Mouse (Mus musculus) inflammation-experienced regulatory T-cells, adult 6 months (primary cell): Measurements from ENCODE around the gene Rab44. TPM values are rescaled to one million over a fixed set of nuclear protein-coding genes. Genes with fewer than 3 reads are reported as not detected.

Source experiments
- ATAC-seq: one replicate; pipeline ENCODE4 v1.8.0; 2017
- polyA plus RNA-seq, 3 experiments: library from polyadenylated mRNA; unstranded; fragments of 100-300 nt; shearing (Covaris generic); gene quantifications; one replicate each; pipeline ENCODE4 v1.2.1; 2017

Gene Rab44
- polyA plus RNA-seq, 3 experiments from 2014 or later, result not detected

DNA sequence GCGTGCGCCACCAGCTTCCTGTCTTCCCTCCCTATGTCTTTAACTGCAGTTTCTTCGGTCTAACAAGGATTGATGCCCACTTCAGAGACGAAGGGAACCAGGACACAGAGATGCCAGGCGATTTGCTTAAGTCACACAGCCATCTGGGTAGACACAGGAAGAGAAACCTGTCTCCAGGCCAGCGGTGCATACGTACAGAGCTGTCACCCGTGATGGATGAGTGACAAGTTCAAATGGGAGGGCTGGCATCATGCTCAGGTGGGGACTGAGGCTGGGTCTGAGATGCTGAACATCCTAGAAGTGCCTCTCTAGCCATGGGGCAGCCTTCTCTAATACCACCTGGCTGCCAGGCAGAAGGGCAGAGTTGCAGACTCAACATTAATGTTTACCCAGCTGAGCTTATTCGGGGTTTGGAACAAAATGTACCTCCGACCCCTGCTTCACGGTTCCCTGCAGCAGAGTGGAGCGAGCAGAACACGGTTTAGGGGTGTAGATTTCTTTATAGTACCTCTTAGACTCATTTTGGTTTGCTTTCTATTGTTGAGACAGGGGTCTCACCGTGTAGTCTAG lies 56.6 kb downstream of the Rab44 start:
- ATAC-seq, result no peak

DNA sequence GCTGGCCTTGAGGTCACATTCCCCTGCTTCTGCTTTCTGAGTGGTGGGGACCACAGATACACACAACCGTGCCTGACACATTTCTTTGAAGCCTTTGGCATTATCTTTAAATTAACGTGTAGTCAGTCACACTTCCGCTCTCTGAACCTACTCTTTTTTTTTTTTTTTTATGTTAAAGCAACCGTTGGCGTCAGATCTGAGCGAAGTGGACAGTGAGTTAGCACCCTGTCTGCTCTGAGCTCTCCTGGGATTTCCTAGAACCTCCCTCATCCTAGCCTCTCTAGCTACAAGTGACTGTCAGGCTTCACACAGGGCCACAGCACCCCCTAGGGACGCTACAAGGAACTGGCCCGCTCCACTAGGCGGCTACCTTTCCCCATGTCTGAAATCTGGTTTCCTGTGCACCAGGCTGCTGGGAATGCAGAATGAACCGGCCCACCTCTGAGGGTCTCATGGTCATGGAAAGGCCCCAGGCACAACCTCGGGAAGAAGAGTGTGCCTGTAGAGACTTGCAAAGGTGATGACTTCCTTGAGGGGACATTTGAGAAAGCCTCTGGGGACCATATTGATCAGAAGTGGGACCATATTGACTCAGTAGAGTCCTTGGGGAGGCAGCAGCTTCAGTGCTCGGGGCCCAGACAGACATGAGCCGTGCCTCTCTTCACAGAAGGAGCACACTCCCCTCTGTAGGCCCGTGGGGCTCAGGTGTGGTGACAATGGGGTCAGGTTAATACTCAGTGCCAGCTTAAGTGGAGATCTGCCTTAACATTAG lies 57.2 kb downstream of the Rab44 start:
- peak; percentile 71 for ATAC-seq

DNA sequence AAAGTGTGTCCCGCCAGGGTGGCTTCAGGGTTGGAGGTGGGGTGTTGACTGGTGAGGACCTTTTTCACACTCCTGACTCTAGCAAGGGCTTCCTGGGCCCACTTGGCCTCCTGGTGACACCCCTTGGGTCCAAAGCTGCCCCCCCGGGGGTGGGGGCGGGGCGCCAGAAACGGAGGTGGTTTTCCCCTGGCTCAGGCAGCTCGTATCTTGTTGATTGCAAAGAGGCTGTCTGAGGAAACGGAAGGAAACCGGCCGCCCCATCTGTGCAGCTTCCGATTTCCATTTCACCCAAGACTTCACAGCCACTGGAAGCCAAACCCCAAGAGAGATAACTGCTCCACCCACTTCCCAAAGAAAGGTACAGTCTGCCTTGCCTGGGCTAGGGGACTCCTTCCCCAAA lies 58.1 kb downstream of the Rab44 start:
- peak; percentile 84 for ATAC-seq

DNA sequence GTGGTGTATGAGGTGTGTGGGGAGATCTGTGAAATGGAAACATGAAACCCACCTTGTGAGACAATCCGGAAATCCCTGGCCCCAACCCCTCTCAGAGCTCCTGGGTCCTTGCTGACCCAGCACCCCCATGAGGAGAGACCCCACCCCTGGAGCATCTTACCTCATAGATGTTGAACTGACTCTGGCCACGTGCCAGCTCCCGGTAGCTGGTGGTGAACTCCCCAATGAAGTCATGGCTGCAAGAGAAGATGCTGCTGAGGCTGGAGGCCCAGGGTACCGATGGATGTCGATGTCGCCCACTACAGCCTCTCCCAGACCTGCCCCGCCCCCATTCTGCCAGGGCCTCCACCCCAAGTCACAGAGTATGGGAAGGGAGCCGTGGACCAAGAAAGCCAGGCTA lies 59.2 kb downstream of the Rab44 start:
- ATAC-seq, result no peak

DNA sequence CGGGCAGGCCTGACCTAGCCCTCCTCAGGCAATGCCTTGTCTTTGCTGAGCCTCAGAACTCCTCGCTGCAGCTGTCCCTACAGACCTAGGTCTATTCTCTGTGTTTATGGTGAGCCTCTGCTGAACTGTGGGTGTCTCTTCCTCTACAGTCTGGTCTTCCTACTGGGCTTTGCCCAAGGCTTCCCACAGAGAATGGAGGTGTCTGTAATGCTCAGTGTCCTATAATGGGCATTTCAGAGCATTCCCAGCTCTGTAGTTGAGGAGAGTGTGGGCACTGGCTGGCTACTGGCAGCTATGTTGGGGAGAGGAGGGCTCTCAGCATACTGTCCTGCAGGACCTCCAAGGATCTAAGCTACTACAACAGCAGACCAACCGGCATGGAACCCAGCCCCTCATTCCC lies 61.7 kb downstream of the Rab44 start:
- ATAC-seq, result no peak

DNA sequence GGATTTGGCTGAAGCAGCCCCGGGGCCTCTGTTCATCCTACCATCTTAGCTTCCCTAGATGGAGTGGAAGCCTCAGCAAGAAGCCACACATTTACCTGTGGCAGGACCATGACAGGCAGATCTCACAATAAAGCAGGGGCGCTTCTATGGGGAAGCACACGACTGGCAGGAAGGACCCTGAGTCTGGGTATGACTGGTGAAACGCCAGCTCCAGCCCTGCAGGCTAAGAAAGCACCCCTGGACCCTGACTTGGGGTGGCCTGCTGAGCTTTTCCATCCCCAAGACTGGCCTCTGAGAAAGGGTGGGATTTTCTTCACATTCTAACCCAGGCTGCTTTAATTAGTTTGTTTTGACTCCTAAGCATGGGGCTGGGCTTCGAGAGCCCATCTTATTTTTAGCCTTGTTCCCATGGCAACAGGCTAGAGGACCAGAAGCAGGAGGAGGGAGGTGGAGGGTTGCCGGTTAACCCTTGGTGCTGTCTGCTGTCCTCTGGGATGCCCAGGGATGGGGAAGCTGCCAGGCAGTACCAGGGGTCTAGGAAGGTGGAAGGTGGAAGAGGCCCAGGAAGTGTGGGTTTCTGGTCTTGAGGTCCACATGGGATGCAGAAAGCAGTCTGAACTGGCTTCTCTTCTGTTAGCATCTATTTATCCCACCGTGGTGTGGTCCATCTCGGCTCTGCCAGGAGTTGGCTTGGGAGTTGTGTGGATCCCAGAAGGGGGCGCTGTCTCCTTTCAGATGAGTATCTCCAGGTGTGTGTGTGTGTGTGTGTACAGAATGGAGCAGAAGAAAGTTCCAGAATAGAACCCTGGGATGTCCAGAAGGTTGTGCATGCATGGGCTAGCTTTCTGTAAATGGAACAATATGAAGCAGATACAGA lies 62.7 kb downstream of the Rab44 start:
- no peak for ATAC-seq

DNA sequence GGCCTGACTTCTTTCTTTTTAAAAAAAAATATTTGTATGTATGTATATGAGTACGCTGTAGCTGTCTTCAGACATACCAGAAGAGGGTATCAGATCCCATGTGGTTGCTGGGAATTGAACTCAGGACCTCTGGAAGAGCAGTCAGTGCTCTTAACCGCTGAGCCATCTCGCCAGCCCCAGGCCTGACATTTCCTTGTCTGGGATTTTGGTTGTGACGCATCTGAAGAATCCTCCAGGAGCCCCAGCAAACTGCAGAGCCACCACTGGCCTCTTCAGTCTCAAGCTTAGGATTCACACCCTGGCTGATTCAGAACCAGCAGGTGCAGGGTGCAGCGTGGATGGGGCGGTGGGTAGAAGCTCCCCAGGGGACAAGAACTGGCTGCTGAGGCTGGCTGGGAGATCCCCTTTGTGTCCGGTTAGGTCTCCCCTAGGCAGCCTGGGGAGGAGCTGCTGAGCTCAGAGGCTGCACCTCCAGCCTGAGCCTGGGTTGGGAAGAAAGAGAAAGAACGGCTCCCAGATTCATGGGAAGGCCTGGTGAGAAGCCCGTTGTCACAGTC lies 64.6 kb downstream of the Rab44 start:
- ATAC-seq, result no peak

DNA sequence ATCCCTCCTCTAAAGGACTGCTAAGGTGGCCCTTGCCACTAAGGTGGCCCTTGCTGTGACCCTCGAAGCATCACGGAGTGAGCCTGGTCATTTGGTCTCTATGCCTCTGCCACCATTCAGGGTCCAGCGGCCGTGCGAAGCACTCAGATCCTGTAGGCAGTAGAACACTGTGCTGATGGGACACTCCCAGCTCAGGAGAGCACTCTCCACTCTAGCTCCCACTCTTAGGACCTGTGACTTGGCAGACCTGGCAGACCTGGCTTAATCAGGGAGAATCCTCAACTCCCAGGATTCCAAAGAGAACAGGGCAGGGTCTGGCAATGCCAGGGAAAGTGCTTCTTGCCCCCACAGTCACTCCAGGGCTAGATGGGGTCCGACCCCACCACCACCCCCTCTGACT lies 66.0 kb downstream of the Rab44 start:
- ATAC-seq, result no peak

DNA sequence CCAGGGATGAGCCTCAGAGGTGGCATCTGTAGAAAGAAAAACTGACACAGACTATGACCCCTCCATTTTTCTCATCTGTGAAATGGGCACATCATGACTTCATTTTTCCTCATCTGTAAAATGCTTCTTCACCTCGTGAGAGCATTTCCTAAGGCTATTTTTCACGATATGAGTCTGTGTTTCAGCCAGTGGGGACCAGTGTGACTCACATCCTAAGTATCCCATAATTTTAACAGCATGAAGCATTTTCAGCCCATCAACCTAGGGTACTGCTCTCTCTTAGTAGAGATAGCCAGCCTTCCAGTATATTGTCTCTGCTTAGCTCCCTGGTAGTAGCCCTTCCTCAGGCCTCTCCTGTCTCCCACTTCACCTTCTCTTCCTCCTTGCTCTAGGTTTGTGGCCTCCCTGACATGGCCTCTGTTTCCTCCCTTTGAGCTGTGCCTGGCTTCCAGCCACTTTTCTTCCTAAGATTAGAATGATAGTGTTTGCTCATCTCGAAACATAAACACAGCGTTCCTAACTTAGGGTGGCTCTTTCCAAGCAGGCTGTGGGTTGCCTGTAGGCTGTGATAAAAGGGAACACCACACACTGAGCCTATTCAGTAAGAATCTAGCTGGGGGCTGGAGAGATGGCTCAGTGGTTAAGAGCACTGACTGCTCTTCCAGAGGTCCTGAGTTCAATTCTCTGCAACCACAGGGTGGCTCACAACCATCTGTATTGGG lies 66.6 kb downstream of the Rab44 start:
- ATAC-seq, result no peak

DNA sequence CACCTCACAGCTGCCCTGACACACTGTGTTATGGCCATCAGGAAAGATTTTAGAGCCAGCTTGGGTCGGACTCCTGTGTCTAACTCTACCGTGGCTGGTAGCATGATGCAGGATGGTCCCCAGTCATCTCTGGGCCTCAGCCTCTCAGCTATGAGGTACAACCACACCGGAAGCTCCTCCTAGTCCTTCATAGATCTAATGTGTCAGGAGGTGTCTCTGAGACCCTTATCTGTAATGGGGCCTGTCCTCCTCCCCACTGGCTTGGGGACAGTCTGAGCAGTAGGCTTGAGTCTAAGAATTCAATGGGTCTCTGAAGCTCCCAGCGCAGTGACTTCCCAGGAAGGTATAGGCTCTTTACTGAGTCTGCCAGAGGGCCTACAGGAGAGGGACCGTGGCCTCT lies 67.8 kb downstream of the Rab44 start:
- ATAC-seq, result no peak

DNA sequence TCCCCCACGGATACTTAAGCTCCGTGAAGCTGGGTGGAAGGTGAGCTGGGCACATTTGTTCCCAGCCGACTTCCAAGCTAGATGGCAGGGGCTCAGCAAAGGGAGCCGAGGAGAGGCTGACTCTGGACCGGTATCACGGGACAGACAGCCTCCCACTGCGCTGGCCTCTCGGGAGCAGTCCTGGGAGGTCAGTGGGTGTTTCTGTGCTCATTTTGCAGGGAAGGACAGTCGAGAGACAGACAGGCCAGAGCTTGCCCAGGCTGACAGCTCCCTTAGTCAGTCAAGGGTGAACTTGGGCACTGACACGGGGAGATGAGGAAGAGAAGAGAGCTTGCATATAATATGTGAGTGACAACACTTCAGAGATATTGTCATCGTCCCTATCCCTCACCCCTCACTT lies 69.2 kb downstream of the Rab44 start:
- no peak for ATAC-seq

DNA sequence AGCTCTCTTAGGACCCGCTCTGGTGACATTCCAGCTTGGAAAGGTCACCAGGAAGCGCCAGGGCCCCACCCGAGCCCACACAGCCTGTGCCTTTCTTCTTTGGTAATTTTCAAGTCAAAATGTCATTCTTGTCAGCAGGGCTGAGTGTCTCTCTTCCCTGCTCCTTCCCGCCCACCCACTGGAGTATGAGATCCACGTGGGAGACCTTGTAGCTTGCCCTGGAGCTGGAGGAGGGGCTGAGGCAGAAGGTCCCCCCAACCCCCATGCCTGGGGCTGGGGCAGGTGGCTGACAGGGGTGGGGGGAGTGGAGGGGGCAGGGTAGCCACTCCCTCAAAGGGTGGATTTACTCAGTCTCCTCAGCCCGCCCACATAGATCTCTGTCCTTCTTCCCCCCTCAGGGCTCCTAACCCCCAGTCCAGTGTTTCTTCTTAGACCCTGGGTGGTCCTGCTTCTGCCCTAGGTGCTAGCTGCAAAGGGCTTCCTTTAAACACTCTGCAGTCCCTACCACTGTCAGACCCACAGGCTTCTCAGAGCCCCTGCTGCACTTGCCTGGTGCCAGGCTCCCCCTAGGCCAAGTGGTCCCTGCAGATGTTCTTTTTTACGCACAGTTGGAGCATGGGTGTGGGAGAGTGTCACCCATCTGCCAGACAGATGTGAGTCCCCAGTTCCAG lies 71.6 kb downstream of the Rab44 start:
- ATAC-seq, result no peak

DNA sequence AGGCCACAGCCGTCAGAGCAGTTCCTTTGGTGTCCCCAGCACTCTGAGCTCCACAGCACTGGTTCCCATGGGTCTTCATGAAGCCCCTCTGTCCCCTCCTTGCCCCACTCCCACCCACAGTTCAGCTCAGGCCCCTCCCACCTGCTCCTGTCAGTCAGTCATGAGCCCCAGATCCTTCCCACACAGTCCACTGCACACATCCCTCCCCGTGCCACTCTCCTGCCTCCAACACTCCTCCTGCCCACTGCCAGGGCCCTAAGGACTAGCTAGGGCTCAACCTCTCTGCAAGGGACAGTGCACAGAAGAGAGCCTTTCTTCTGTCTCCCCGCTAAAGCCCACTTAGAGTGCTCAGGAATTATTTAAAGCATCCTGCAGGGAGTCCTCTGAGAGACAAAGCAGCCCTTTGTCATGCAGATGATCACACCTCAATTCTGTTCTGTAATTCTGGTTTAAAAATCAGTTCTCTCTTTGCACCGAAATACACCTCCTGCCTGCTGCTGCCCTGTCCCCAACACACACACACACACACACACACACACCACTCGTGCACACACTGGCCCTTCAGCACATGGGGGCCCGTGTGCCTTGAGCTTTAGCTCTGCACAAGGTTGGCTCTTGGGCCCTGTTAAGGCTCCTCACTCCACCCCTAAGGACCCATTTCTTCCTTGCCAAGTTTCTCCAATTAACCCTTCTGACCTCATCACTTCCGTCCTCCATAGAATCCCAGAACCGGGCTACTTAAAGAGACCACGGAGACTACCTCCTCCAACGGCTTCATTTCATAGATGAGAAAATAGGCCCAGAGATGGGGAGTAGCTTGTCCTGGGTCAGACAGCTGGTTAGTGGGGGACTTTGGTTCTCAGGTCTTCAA lies 73.3 kb downstream of the Rab44 start:
- no peak for ATAC-seq

DNA sequence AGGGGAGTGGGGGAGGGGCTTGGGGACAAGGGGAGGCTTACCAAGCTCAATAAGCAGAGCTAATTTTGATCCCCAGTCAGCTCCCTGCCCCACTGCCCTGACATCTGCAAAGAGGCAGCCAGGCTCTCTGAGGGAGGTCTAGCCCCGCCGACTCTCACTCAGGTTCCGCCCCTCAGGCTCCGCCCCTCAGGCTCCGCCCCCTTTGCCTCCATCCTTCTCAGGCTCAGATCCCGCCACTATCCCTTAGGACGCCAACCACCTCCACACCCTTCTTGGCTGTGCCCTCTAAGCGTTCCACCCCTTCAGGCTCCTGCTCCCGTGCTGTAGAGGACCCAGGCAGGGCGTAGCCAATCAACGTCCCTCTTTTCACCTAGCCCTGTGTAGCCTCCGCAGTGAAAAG lies 75.0 kb downstream of the Rab44 start:
- no peak for ATAC-seq

DNA sequence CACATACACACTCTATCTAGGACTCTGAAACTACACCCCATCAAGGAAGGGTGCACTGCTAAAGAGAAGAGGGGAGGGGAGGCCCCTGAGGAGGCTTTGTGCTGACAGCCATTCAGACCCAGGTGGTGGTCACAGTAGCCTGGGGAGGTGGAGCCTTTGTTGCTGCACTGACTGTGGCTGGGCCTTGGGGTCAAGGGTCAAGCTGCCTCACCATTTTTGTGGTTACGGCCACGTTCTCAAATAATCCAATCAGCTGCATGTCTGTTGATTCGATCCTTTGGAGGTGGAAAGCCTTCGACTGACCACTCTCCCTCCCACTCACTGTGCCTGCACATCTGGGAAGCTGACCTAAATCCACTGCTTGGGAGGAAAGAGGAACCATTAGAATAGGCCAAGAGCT lies 81.6 kb downstream of the Rab44 start:
- no peak for ATAC-seq

Other genes starting within 250 kb of the Rab44 start
- gene 4930539E08Rik, start 198.8 kb upstream of the Rab44 start, polyA plus RNA-seq, result 1 to 10 TPM in 2 of 3 experiments, under 1 TPM in 1; 0.25 to 3.2 (median 2.7) TPM
- gene Pxt1, start 170.3 kb upstream of the Rab44 start, polyA plus RNA-seq, result not detected
- gene Kctd20, start 162.2 kb upstream of the Rab44 start, polyA plus RNA-seq, result 10 to 100 TPM; 34.6 to 46.0 (median 39.5) TPM
- 100 to 1,000 TPM; 155 to 250 (median 235) TPM for gene Stk38, start 106.2 kb upstream of the Rab44 start, polyA plus RNA-seq
- gene Srsf3, start 81.5 kb upstream of the Rab44 start, polyA plus RNA-seq, result 100 to 1,000 TPM; 296 to 519 (median 387) TPM
- gene Cdkn1a, start 23.2 kb upstream of the Rab44 start, polyA plus RNA-seq, result 10 to 100 TPM in 1 of 3 experiments, 1 to 10 TPM in 2; 1.7 to 57.4 (median 2.5) TPM
- gene Cpne5, start 124.0 kb downstream of the Rab44 start, polyA plus RNA-seq, result 1 to 10 TPM in 2 of 3 experiments, under 1 TPM in 1; 0.59 to 2.4 (median 1.7) TPM
- gene Ppil1, start 150.0 kb downstream of the Rab44 start, polyA plus RNA-seq, result 100 to 1,000 TPM in 1 of 3 experiments, 10 to 100 TPM in 2; 59.0 to 107 (median 62.4) TPM
- gene BC004004, start 154.6 kb downstream of the Rab44 start, polyA plus RNA-seq, result 100 to 1,000 TPM; 120 to 122 (median 120) TPM
- gene Pi16, start 203.5 kb downstream of the Rab44 start, polyA plus RNA-seq, result under 1 TPM; 0.30 to 0.57 (median 0.53) TPM
- gene Mtch1, start 233.8 kb downstream of the Rab44 start, polyA plus RNA-seq, result 10 to 100 TPM; 13.4 to 15.9 (median 13.4) TPM
- gene Fgd2, start 246.8 kb downstream of the Rab44 start, polyA plus RNA-seq, result 1 to 10 TPM in 2 of 3 experiments, not detected in 1; 1.5 to 3.3 TPM